Mouse (Mus musculus): ENCODE measurements around the gene Cmtm3. TPM values are rescaled to one million over a fixed set of nuclear protein-coding genes. Genes with fewer than 3 reads are reported as not detected.
A peak's percentile ranks its signal among the peaks of the same experiment; 100 is the strongest.
"Not testable (repeated sequence)": the region's sequence is repeated elsewhere in the genome, so short reads cannot be mapped to it uniquely, and the experiment has no call there.

Cmtm3 gene
- total RNA-seq (2014; fragmentation: Nextera tagmentation): not detected in 2 replicates
- total RNA-seq (2017): 0.58 and 1.3 TPM in 2 replicates
- 0.36 and 0.90 TPM in 2 replicates for polyA plus RNA-seq (2012)

DNA sequence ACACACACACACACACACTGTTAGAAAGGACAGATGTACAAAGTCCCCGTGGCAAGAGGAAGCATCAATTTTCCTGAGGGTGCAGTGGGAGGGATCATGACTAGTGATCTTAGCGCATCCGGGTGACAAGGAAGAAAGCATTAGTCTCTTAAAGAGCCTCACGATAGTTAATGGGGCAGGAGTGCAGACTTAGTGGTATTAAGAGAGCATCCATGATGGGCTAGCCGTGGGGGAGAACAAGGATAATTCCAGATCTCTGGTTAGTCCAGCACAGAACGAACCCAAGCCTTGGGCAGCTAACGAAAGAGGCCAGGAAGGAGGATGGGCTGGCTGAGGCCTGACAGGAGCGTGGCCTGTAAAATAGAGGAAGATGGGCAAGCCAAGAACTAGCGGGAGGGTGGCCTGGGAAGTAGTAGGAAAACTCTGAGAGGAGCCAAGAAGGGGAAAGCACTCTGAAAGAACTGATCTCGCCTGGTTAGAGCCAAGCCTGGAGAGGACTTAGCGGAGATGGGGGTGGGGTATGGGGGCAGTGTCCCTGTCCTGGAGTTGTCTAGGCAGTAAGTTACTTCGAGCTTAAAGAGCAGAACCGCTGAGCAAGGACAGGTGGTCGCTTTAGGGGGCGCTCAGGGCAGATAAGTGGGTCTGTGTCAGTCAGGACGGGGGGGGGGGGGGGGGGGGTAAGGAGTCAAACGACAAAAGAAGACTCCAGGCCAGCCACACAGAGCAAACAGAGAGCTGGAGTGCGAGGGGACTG, at the start of gene Cmtm3:
Gene Cmtm3, plus strand, starts transcription at position 182 of the 754 bp plus-strand sequence.
- TF ChIP-seq GATA1 (IDR thresholded peaks at IDR 0.05; ENCODE audit: borderline replicate concordance, low read length): no peak
- no peak for TF ChIP-seq TAL1 (conservative IDR thresholded peaks at IDR 0.05; ENCODE audit: low read depth, low read length)
- no peak for TF ChIP-seq GATA2 (IDR thresholded peaks at IDR 0.05; ENCODE audit: borderline replicate concordance, low read depth, low read length)
- no peak for TF ChIP-seq CTCF (IDR thresholded peaks at IDR 0.05; ENCODE audit: low read depth, low read length)
- TF ChIP-seq POLR2AphosphoS5 (IDR thresholded peaks at IDR 0.05; ENCODE audit: insufficient replicate concordance, low read depth, low read length): no peak
- Histone ChIP-seq H3K4me1 (ENCODE audit: insufficient read depth, low read depth, low read length) (peaks cover 11% of the 10 kb centered on the region), H3K27me3 (ENCODE audit: insufficient read depth, low read length) (peaks cover 18% of the 10 kb centered on the region), H3K36me3 (replicated peaks) (no peaks in the 10 kb centered on the region), H3K9me3 (replicated peaks) (no peaks in the 10 kb centered on the region), H3K4me3 (ENCODE audit: low read depth, low read length) (peak within 1 kb of the TSS; percentile 52)
- DNase-seq (ENCODE audit: low spot score) (no peak), ATAC-seq (ENCODE audit: extremely low read depth, insufficient number of reproducible peaks, low FRiP score, poor library complexity, severe bottlenecking) (no peak)

DNA sequence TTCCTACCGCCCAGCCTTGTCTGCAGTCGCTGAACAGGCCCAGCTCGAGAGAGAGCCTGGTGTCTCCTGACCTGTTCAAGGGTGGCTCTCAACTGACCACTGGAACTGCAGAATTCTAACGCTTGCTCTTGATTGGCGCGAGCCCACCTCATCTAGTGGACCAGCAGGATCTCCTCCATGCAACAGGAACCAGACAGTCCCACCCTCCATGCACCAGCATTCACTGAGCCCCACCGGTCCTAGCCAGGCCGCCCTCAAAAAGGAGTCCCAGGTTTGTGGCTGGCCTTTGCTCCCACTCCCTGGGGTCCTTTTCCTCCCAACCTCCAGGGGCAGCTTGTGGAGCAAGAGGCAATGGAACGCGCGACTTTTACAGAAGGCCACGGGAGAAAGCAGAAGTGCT, 46.1 kb upstream of the Cmtm3 start, which contains the start of gene Cmtm2a:
Gene Cmtm2a, minus strand, starts transcription at position 101 of the 400 bp plus-strand sequence.
- H3K36me3 ChIP-seq (replicated peaks); ATAC-seq (ENCODE audit: extremely low read depth, insufficient number of reproducible peaks, low FRiP score, poor library complexity, severe bottlenecking); H3K4me1 ChIP-seq (ENCODE audit: insufficient read depth, low read depth, low read length); H3K27me3 ChIP-seq (ENCODE audit: insufficient read depth, low read length); DNase-seq (ENCODE audit: low spot score); H3K4me3 ChIP-seq (ENCODE audit: low read depth, low read length); H3K9me3 ChIP-seq (replicated peaks): not testable (repeated sequence)

DNA sequence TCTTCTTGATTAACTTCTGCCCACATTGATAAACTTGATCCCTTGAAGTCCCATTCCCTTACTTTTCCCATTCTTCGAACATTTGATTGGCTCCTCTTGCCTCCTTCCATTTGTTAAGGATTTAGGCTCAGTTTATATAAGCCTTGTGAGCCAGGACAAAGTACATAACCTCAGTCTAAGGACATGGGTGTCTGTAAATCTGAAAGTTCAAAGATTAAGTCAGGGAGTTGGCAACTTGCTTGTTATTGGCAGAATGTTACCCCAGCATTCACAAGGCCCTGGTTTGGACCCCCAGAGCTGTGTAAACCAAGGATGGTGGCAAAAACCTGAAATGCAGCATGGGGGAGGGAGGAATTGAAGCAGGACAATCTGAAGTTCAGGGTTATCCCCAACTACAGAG, 44.8 kb upstream of the Cmtm3 start:
- H3K9me3 ChIP-seq (replicated peaks): no peaks in the 10 kb centered on the region
- no peak for DNase-seq (ENCODE audit: low spot score)
- H3K27me3 ChIP-seq (ENCODE audit: insufficient read depth, low read length): no peaks in the 10 kb centered on the region
- no peak overlapping the region for H3K4me3 ChIP-seq (ENCODE audit: low read depth, low read length)
- H3K4me1 ChIP-seq (ENCODE audit: insufficient read depth, low read depth, low read length): no peaks in the 10 kb centered on the region
- no peak for ATAC-seq (ENCODE audit: extremely low read depth, insufficient number of reproducible peaks, low FRiP score, poor library complexity, severe bottlenecking)
- H3K36me3 ChIP-seq (replicated peaks): no peaks in the 10 kb centered on the region
- TF ChIP-seq TAL1 (conservative IDR thresholded peaks at IDR 0.05; ENCODE audit: low read depth, low read length): no peak
- no peak for TF ChIP-seq GATA2 (IDR thresholded peaks at IDR 0.05; ENCODE audit: borderline replicate concordance, low read depth, low read length)
- no peak for TF ChIP-seq CTCF (IDR thresholded peaks at IDR 0.05; ENCODE audit: low read depth, low read length)
- TF ChIP-seq POLR2AphosphoS5 (IDR thresholded peaks at IDR 0.05; ENCODE audit: insufficient replicate concordance, low read depth, low read length): no peak
- no peak for TF ChIP-seq GATA1 (IDR thresholded peaks at IDR 0.05; ENCODE audit: borderline replicate concordance, low read length)

DNA sequence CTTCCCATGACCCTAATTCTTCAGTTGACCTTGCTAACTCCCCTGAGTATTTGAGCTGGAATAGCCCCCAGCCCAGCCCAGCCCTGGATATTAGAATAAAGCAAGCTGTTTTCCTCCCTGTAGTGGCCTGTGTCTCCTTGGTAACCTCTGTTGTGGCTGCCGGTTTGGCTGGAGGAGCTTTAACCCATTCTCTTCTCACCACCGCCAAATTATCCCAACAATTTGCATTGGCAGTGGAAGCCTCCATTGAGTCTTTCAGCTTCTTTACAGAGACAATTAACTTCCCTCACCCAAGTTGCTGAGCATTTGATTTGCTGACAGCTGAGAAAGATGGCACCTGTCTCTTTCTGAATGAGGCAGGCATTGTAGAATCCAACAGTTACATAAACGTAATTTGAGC, 37.6 kb upstream of the Cmtm3 start:
- not testable (repeated sequence) for H3K36me3 ChIP-seq (replicated peaks); H3K9me3 ChIP-seq (replicated peaks); DNase-seq (ENCODE audit: low spot score); H3K4me1 ChIP-seq (ENCODE audit: insufficient read depth, low read depth, low read length); H3K4me3 ChIP-seq (ENCODE audit: low read depth, low read length); H3K27me3 ChIP-seq (ENCODE audit: insufficient read depth, low read length); ATAC-seq (ENCODE audit: extremely low read depth, insufficient number of reproducible peaks, low FRiP score, poor library complexity, severe bottlenecking)

DNA sequence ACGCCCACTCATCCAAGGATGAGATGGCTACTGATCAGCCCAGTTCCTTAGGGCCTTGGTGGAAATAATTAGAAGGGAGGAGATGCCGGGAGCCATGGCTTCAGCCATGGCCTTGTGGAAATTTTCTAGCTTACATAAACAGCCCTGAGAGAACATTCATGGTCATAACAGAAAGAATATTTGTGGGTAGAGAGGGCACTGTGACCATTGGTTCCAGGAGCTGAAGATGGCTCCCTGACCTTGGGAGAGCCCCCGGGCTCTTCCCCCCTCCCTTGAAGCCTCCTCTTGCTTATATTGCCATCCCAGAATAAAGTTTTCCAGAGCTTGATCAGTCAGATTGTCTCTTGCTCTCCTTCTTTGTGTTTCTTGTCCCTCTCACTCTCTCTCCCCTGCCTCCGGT, 36.7 kb upstream of the Cmtm3 start:
- not testable (repeated sequence) for H3K4me1 ChIP-seq (ENCODE audit: insufficient read depth, low read depth, low read length); DNase-seq (ENCODE audit: low spot score); H3K9me3 ChIP-seq (replicated peaks); H3K36me3 ChIP-seq (replicated peaks); H3K4me3 ChIP-seq (ENCODE audit: low read depth, low read length); ATAC-seq (ENCODE audit: extremely low read depth, insufficient number of reproducible peaks, low FRiP score, poor library complexity, severe bottlenecking); H3K27me3 ChIP-seq (ENCODE audit: insufficient read depth, low read length)

DNA sequence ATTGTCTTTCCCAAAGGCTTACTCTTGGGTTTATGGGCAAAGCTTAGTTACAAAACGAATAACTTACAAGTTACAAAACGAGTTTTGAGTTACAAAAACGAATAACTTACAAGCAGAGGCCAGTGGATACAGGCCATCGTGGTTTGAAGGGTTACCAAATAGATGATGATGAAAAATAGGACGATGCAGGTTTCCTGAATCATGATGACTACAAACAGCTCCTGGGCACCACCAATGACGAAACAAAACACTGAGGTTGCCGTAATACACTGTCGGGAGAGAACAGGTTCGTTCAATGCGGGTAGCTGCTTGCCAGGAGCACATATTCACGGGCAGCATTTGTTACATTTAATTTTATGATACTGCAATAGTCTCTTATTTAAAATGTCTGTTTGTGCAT, 34.2 kb upstream of the Cmtm3 start:
- no peaks in the 10 kb centered on the region for H3K4me1 ChIP-seq (ENCODE audit: insufficient read depth, low read depth, low read length)

DNA sequence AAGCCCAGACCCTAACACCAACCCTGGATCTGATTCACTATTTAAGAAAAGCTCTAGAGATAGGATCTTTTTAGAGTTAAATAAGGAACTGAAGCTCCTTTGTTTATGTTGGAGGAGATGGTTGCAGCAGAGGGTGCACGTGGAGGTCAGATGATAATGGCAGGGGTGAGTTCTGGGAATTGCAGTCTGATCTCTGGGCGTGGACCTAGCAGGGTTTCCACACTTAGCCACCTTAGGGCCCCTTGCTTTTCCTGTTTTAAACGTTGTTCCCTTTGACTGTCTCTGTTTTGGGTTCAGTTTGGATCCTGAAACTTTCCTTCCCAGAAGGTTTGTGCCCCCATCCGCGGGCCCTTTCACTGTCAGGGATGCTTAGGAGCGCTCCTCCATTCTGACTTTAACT, 30.9 kb upstream of the Cmtm3 start:
- H3K27me3 ChIP-seq (ENCODE audit: insufficient read depth, low read length); H3K36me3 ChIP-seq (replicated peaks); ATAC-seq (ENCODE audit: extremely low read depth, insufficient number of reproducible peaks, low FRiP score, poor library complexity, severe bottlenecking); DNase-seq (ENCODE audit: low spot score); H3K9me3 ChIP-seq (replicated peaks); H3K4me1 ChIP-seq (ENCODE audit: insufficient read depth, low read depth, low read length); H3K4me3 ChIP-seq (ENCODE audit: low read depth, low read length): not testable (repeated sequence)

More for the DNA sequence above, 34.2 kb upstream of the Cmtm3 start:
- TF ChIP-seq POLR2AphosphoS5 (IDR thresholded peaks at IDR 0.05; ENCODE audit: insufficient replicate concordance, low read depth, low read length) (no peak), GATA1 (IDR thresholded peaks at IDR 0.05; ENCODE audit: borderline replicate concordance, low read length) (no peak), CTCF (IDR thresholded peaks at IDR 0.05; ENCODE audit: low read depth, low read length) (no peak), TAL1 (conservative IDR thresholded peaks at IDR 0.05; ENCODE audit: low read depth, low read length) (no peak), GATA2 (IDR thresholded peaks at IDR 0.05; ENCODE audit: borderline replicate concordance, low read depth, low read length) (no peak)
- Histone ChIP-seq H3K27me3 (ENCODE audit: insufficient read depth, low read length) (no peaks in the 10 kb centered on the region), H3K36me3 (replicated peaks) (no peaks in the 10 kb centered on the region), H3K4me3 (ENCODE audit: low read depth, low read length) (no peak overlapping the region), H3K9me3 (replicated peaks) (peaks cover 5% of the 10 kb centered on the region)
- no peak for DNase-seq (ENCODE audit: low spot score)
- ATAC-seq (ENCODE audit: extremely low read depth, insufficient number of reproducible peaks, low FRiP score, poor library complexity, severe bottlenecking): no peak

DNA sequence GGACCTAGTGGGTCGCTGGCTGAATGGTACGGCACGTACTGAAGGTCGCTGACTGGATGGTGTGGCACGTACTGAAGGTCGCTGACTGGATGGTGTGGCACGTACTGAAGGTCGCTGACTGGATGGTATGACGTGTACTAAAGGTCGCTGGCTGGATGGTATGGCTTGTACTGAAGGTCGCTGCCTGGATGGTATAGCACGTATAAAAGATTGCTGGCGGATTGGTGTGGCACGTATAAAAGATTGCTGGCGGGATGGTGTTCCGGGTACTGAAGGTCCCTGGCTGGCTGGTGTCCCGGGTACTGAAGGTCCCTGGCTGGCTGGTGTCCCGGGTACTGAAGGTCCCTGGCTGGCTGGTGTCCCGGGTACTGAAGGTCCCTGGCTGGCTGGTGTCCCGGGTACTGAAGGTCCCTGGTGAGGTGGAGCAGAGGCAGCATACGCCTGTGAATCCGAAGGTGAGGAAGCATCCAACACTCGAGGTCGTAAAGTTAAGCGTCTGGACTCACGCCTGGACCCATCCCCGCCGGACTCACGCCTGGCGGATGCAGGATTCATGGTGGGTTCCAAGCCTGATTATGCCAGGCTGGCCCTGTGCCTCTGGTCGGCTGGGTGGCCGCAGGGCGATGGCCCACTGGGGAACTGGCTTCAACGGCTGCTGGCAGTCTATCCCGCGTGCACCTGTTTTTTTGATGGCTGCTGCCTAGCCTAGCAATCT, 29.6 kb upstream of the Cmtm3 start, which contains the start of the genes Gm45711 and Cmtm1:
Gene Gm45711, minus strand, starts transcription at position 641 of the 715 bp plus-strand sequence.
Gene Cmtm1, minus strand, starts transcription at position 705 of the 715 bp plus-strand sequence.
- H3K9me3 ChIP-seq (replicated peaks); H3K4me1 ChIP-seq (ENCODE audit: insufficient read depth, low read depth, low read length); DNase-seq (ENCODE audit: low spot score); ATAC-seq (ENCODE audit: extremely low read depth, insufficient number of reproducible peaks, low FRiP score, poor library complexity, severe bottlenecking); H3K4me3 ChIP-seq (ENCODE audit: low read depth, low read length); H3K27me3 ChIP-seq (ENCODE audit: insufficient read depth, low read length); H3K36me3 ChIP-seq (replicated peaks): not testable (repeated sequence)

DNA sequence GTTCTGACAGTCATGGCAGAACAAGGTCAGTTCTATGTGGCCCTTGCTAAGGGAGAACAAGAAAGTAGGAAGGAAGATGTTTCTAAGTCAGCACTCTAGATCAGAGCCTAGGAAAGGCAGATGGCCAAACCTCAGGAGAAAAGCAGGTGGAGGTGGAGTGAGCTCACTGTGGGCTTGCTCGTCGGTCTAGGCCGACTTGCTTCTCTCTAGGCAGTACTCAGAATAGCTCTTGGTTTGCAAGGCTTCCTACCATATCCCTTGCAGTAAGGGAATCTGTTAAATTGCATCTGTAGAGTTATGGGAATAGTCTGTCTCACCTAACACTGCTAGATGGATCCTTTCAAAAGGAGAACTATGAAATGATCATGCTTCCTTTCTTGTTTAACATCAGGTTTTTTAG, 27.2 kb upstream of the Cmtm3 start:
- not testable (repeated sequence) for ATAC-seq (ENCODE audit: extremely low read depth, insufficient number of reproducible peaks, low FRiP score, poor library complexity, severe bottlenecking); DNase-seq (ENCODE audit: low spot score); H3K9me3 ChIP-seq (replicated peaks); H3K4me3 ChIP-seq (ENCODE audit: low read depth, low read length); H3K27me3 ChIP-seq (ENCODE audit: insufficient read depth, low read length); H3K36me3 ChIP-seq (replicated peaks); H3K4me1 ChIP-seq (ENCODE audit: insufficient read depth, low read depth, low read length)
